Mouse (Mus musculus) cerebellum, adult 9-10 months (tissue): ENCODE results near the gene Rbms3.

Source experiments
- DNase-seq: peaks from one replicate; pipeline ENCODE4 v3.0.0; 2022

Rbms3 gene

GRCm38 (mm10) chr9:116956156-116956555, 673.6 kb downstream of the Rbms3 start:
- DNase-seq = no peak

DNA sequence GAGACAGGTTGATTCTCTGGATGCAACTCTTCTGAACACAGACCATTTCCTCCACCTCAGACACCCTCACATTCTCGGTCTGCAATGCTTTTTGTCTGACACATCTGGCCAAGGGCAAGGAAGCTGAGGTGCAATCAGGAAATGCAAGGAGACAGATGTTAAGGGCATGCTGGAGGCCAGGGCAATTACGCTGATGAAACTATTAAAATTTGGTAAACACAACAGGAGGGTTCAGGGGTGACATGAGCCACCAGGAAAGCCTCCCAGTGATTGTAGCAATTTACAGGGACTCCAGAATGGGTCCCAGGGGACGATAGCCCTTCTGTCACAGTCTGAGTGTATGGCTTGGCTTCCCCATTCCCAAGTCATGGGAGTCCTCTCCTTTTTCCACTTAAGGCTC, 681.5 kb downstream of the Rbms3 start:
- no peak for DNase-seq

DNA sequence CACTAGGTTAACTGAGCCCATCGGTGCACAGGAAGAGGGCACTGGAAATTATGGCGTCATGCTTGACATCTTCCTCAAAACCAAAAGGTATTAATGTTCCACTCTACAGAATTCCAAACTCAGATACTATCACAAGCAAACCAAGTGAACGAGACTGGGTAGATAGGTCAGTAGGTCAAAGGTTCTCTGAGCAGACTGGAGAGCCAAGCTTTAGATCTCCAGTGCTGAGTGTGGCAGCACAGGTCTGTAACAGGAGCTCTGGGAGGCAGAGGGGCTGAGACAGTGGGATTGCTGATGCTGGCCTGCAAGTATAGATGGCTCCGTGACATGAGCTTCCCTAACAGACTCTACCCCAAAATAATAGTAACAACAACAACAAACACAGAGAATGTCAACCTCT, 682.3 kb downstream of the Rbms3 start:
- DNase-seq = no peak

- no peak for DNase-seq
These were observed 682.9 kb downstream of the Rbms3 start for GRCm38 (mm10) chr9:116946787-116947186.

DNA sequence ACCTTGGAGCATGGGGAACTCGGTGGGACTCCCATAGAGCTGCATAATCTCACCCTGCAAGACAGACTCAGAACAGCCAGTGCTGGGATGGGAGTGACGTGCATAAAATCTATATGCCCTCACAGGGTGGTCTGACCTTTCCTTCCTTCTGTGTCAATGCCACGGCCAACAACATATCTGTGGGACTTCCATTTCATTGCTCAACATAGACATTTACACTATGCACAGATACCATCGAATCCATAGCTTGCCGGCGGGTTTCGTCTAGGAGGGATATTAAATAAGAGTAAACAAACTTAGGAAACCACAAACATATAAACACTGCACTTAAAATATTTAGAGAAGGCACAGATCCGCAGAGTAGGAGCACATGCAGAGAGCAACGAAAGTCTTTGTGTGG, 684.0 kb downstream of the Rbms3 start:
- no peak for DNase-seq

DNA sequence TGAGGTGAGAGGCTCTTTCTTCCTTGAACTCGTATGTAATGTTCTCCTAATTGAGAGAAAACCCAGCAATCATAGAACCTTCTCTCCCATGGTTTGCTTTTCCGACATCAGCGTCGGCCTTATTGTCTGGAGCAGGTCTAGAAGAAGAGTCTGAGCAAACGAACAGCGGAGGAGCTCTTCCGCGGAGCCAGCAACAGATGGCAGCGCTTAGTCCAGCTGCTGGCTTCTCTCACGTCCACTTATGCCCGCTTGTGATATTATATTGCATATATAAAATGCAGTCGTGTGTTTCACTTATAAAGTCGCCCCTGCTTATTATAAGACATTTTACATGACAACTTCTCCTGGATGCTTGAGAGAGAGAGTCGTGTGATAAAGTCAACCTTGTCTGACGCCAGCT, 685.8 kb downstream of the Rbms3 start:
- DNase-seq = no peak

- DNase-seq = no peak
These were observed 688.6 kb downstream of the Rbms3 start for GRCm38 (mm10) chr9:116941116-116941515.

DNA sequence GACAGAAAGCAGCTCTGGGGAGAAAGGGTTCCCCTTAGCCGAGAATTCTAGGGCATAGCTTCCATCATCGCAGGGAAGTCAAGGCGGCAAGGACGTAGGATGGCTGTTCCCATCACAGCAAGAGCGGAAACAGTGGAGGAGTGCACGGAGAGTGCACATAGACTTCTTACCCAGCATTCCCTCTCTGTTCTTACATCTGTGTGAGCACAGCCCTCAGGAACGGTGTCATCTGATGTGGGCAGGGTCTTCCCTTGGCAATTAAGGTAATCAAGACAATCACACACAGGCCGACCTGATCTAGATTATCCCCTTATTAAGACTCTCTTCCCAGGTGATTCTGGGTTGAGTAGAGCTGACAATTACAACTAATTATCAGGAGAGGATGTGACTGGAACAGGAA, 689.0 kb downstream of the Rbms3 start:
- no peak for DNase-seq

- no peak for DNase-seq
These were observed 701.4 kb downstream of the Rbms3 start for GRCm38 (mm10) chr9:116928338-116928737.

- DNase-seq = no peak
These were observed 706.6 kb downstream of the Rbms3 start for GRCm38 (mm10) chr9:116923151-116923550.

- DNase-seq = no peak
These were observed 707.2 kb downstream of the Rbms3 start for GRCm38 (mm10) chr9:116922561-116922960.

- DNase-seq = no peak
These were observed 710.2 kb downstream of the Rbms3 start for GRCm38 (mm10) chr9:116919441-116920019.

- DNase-seq = no peak
These were observed 717.2 kb downstream of the Rbms3 start for GRCm38 (mm10) chr9:116912493-116912847.

DNA sequence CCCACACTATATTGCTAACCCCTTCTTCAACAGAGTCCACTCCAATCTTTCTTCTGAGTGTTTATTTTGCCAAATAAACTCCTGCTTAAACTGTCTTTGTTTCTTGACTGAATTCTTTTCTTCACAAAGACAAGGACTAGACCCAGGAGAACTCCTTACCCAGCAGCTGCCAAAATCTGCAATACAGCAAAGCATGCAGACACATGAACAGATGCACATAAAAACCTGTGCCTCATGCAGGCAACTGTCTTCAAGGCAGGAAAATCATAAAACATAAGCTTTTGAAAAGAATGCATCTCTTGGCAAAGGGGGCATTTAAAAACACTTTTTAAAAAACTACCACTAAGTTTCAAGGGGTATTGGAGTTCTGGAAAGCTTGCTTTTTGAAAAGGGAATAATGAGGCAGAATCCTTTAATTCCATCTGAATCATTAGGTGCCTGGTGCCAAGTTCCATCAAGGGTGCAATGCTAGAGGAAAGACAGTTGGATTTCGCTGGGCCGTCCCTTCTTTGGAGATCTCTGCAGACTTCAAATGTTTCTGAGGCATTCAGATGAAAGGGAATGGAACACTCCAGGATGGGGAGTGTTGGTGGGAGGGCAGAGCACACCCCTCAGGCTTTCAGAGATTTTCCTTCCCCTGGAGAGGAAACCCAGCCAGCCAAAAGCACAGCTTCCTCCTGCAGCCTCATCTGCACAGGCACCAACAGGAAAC, 717.8 kb downstream of the Rbms3 start:
- DNase-seq = no peak

GRCm38 (mm10) chr9:116909511-116909910, 720.2 kb downstream of the Rbms3 start:
- DNase-seq = no peak

DNA sequence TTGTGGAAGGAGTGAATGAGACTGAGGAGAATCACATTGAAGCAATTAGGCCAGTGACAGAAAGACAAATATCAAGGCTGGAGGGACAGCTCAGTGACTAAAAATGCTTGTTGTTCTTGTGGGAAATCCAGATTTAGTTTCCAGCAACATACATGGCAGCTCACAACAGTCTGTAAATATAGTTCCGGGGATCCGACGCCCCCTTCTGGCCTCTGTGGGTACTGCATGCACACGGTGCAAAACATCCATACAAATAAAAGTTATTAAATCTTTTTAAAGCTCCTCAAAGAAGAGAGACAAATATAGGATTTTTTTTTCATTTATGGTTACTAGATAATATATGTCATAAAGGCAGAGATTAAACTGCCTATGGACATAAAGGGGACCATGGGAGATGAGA, 722.8 kb downstream of the Rbms3 start:
- no peak for DNase-seq

GRCm38 (mm10) chr9:116905646-116906045, 724.1 kb downstream of the Rbms3 start:
- DNase-seq = no peak

DNA sequence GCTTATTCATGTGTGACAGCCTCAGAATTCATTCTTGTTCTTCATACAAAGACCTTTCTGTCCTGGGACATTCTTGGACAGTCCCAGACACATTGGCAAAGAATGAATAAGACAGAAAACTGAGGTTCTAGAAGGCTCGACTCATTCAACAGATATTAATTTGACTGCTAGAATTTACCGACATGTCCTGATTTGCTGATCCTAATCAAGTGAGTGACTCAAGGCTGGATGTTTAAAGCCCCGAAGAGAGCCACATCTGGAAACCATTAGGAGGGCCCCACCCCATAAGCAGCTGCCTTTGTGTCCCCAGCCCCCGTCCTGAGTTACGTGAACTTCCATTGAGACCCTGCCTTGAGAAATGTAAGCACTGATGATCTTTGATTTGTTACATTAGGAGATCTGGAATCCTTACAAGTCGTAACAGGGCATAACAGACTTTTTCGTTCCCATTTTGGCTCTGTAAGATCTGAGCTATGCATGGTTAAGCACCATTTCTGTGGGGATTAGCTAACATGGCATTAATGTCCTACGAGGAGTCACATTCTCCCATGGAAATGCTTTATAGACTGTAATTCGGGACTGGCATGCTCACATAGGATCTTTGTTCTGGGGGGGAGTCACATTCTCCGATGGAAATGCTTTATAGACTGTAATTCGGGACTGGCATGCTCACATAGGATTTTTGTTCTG, 726.3 kb downstream of the Rbms3 start:
- no peak for DNase-seq

GRCm38 (mm10) chr9:116899403-116899802, 730.3 kb downstream of the Rbms3 start:
- DNase-seq = no peak

- no peak for DNase-seq
These were observed 742.6 kb downstream of the Rbms3 start for GRCm38 (mm10) chr9:116886973-116887680.

DNA sequence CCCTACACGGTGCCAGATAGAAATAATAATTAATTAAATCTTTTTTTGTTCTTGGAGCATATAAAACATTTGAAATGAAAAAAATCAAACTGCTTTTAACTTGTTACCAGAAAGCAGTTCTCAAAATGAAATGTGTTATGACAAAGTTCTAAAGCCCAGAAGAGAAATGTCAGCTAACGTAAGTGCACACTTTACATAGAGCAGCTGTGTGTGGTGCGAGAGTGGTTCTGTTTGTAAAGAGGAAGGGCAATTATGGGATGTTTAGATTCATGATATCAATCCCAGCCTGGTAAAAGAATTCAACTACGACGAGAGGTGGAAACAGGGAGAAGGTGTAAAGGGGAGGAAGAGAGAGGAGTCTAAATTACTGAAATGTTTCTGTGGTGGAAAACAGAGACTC, 744.1 kb downstream of the Rbms3 start:
- DNase-seq = no peak

DNA sequence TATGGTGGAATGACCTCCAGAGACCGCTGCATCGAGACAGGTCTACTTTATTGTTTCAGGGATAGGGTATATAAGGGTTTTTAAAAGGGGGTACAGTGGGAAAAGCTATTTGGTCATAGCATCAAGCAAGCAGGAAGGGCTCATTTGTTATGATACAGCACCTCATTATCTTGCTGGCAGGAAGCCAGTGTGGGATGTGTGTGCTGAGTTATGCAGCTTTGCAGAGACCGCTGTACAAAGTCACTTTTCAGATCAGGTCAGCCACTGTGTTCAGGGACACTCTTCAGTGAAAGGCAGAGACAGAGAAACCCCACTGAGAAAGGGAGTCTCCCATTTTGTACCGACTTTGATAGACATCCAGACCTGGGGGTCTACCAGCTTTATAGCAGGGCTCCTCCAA, 749.2 kb downstream of the Rbms3 start:
- no peak for DNase-seq

GRCm38 (mm10) chr9:116879600-116880457, 749.9 kb downstream of the Rbms3 start:
- DNase-seq = no peak
